Mouse (Mus musculus): ENCODE data around the gene Gm12169.

The Gm12169 gene

GRCm38 (mm10) chr11:46564671-46565070 is 40.7 kb downstream of the Gm12169 start:
- DNase-seq (ENCODE audit: low read depth, low spot score), result no peak
- no peaks in the 10 kb centered on the region for H3K27me3 ChIP-seq (ENCODE audit: control insufficient read depth, insufficient read depth, low read length, poor library complexity, severe bottlenecking)

DNA sequence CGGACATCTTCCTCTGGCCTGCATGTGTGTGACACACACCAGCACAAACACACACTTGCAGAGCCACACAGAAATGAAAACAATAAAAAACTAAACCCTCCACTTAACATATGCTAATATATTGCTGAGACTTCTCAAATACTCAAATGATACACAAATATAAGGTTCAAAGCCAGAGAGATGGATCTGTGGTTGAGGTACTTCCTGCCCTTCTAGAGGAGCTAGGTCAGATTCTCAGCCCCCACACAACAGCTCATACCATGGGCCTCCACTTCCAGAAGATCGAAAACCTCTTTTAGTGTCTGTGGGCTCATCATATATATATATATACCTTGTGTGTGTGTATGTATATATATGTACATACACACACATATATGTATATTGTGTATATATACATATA is 42.0 kb downstream of the Gm12169 start:
- Histone ChIP-seq H3K36me3 (ENCODE audit: control insufficient read depth, insufficient read depth, low read length, poor library complexity, severe bottlenecking) (no peaks in the 10 kb centered on the region), H3K27me3 (ENCODE audit: control insufficient read depth, insufficient read depth, low read length, poor library complexity, severe bottlenecking) (no peaks in the 10 kb centered on the region)
- no peak for DNase-seq (ENCODE audit: low read depth, low spot score)

More at GRCm38 (mm10) chr11:46564671-46565070, 40.7 kb downstream of the Gm12169 start:
- no peaks in the 10 kb centered on the region for H3K36me3 ChIP-seq (ENCODE audit: control insufficient read depth, insufficient read depth, low read length, poor library complexity, severe bottlenecking)

DNA sequence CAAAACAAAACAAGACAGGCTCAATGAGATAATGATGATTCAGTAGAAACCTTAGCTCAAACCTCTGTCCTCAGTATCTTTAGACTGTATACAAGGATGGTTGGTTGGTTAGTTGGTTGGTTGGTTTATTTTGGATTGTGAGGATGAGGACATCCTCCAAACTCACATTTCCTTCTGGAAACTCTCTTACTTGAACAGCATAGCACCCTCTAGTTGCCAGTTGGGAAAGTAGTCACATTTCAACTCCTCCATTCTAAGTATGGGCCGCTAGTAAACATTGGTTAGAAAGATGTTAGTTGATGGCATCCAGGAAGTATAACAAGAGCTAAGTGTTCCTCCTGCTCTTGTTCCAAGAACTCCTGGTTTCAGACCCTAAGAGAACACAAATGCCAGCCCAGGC is 45.1 kb downstream of the Gm12169 start:
- Histone ChIP-seq H3K36me3 (ENCODE audit: control insufficient read depth, insufficient read depth, low read length, poor library complexity, severe bottlenecking) (no peaks in the 10 kb centered on the region), H3K27me3 (ENCODE audit: control insufficient read depth, insufficient read depth, low read length, poor library complexity, severe bottlenecking) (no peaks in the 10 kb centered on the region)
- no peak for DNase-seq (ENCODE audit: low read depth, low spot score)

- H3K27me3 ChIP-seq (ENCODE audit: control insufficient read depth, insufficient read depth, low read length, poor library complexity, severe bottlenecking), result no peaks in the 10 kb centered on the region
- no peak for DNase-seq (ENCODE audit: low read depth, low spot score)
- H3K36me3 ChIP-seq (ENCODE audit: control insufficient read depth, insufficient read depth, low read length, poor library complexity, severe bottlenecking), result no peaks in the 10 kb centered on the region
These were observed 47.3 kb downstream of the Gm12169 start, which contains the start of gene BC053393 for GRCm38 (mm10) chr11:46571327-46571726. TSS of gene BC053393 (plus strand) at chr11:46571536.

- no peak for DNase-seq (ENCODE audit: low read depth, low spot score)
- Histone ChIP-seq H3K27me3 (ENCODE audit: control insufficient read depth, insufficient read depth, low read length, poor library complexity, severe bottlenecking) (no peaks in the 10 kb centered on the region; the same call in 1 of the 2 replicates), H3K36me3 (ENCODE audit: control insufficient read depth, insufficient read depth, low read length, poor library complexity, severe bottlenecking) (no peaks in the 10 kb centered on the region)
These were observed 54.8 kb downstream of the Gm12169 start for GRCm38 (mm10) chr11:46578771-46579281.

DNA sequence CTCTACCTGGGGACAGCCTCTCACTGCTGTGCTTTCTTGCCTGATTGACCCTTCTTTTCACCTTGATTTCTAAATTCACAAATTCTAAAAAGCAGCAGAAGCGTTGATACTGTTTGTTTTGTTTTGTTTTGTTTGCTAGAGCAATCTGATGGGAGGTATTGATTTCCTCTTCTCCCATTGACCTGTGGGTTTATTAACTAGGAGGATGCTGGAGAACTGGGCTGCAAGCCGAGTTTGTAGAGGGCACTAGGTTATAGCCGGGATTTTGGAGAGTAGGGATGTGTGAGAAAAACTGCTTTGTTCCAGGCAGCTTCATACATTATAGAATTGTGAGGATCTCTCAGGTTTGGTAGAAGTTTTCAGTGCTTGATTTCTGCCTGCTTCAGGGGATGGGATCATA is 56.4 kb downstream of the Gm12169 start:
- Histone ChIP-seq H3K36me3 (ENCODE audit: control insufficient read depth, insufficient read depth, low read length, poor library complexity, severe bottlenecking) (no peaks in the 10 kb centered on the region), H3K27me3 (ENCODE audit: control insufficient read depth, insufficient read depth, low read length, poor library complexity, severe bottlenecking) (no peaks in the 10 kb centered on the region; the same call in 1 of the 2 replicates)
- DNase-seq (ENCODE audit: low read depth, low spot score), result no peak

GRCm38 (mm10) chr11:46582741-46583140 is 58.7 kb downstream of the Gm12169 start:
- Histone ChIP-seq H3K27me3 (ENCODE audit: control insufficient read depth, insufficient read depth, low read length, poor library complexity, severe bottlenecking) (no peaks in the 10 kb centered on the region; the same call in 1 of the 2 replicates), H3K36me3 (ENCODE audit: control insufficient read depth, insufficient read depth, low read length, poor library complexity, severe bottlenecking) (no peaks in the 10 kb centered on the region)
- no peak for DNase-seq (ENCODE audit: low read depth, low spot score)
